Mouse (Mus musculus) midbrain, embryonic 16.5 days (tissue): ENCODE results near the gene Rbmxl1. TPM values are rescaled to one million over a fixed set of nuclear protein-coding genes. Genes with fewer than 3 reads are reported as not detected.
"Not testable (repeated sequence)": the region's sequence is repeated elsewhere in the genome, so short reads cannot be mapped to it uniquely, and the experiment has no call there.

ENCODE experiments used
- ATAC-seq: fragments of 200-750 bp; cut with Nextera tagmentation; 2 replicates; pipeline ENCODE4 v1.8.0; 2017; ENCODE audit warnings: moderate TSS enrichment
- H3K27ac ChIP-seq: fragments of 300-500 bp; sonication (generic); 2 replicates; pipeline ENCODE4 v1.5.1; 2014; ENCODE audit warnings: mild to moderate bottlenecking, low read length, mixed read lengths
- H3K27me3 ChIP-seq: fragments of 300-500 bp; sonication (generic); 2 replicates; pipeline ENCODE4 v1.6.1; 2014; ENCODE audit warnings: low read depth, low read length, mixed read lengths; ENCODE audit not compliant: control insufficient read depth, insufficient read depth
- H3K36me3 ChIP-seq: fragments of 300-500 bp; sonication (generic); 2 replicates; pipeline ENCODE4 v1.6.1; 2014; ENCODE audit warnings: mild to moderate bottlenecking, low read length, moderate library complexity, mixed read lengths; ENCODE audit not compliant: control insufficient read depth, insufficient read depth
- H3K4me1 ChIP-seq: fragments of 300-500 bp; sonication (generic); 2 replicates; pipeline ENCODE4 v1.6.1; 2014; ENCODE audit warnings: mild to moderate bottlenecking, low read length, mixed read lengths; ENCODE audit not compliant: control insufficient read depth, insufficient read depth
- H3K4me2 ChIP-seq: fragments of 300-500 bp; sonication (generic); 2 replicates; pipeline ENCODE4 v1.6.1; 2014; ENCODE audit warnings: mild to moderate bottlenecking, low read length, mixed read lengths
- H3K4me3 ChIP-seq: fragments of 300-500 bp; sonication (generic); 2 replicates; pipeline ENCODE4 v1.5.1; 2014; ENCODE audit warnings: low read depth, mild to moderate bottlenecking, low read length, moderate library complexity, mixed read lengths
- H3K9ac ChIP-seq: fragments of 300-500 bp; sonication (generic); 2 replicates; pipeline ENCODE4 v1.6.1; 2014; ENCODE audit warnings: low read depth, low read length, mixed read lengths
- H3K9me3 ChIP-seq: fragments of 300-500 bp; sonication (generic); replicated peaks from 2 replicates; pipeline ENCODE4 v1.6.1; 2014; ENCODE audit warnings: mild to moderate bottlenecking, low read length, mixed read lengths; ENCODE audit not compliant: control insufficient read depth, poor library complexity, severe bottlenecking
- WGBS: fragments of 180-500 bp; shearing (Covaris S2); extraction: QIAGEN DNeasy Blood & Tissue Kit; methylation state at CpG from one replicate; pipeline ENCODE4 v1.1.7; 2014; 5-methylcytosine and 5-hydroxymethylcytosine counted together
- polyA plus RNA-seq: library from polyadenylated mRNA; unstranded; fragments of >200 nt; fragmentation: Nextera tagmentation; extraction: Ambion mirVana; gene quantifications from 2 replicates; pipeline ENCODE4 v1.2.1, GENCODE M21; 2015

Gene Rbmxl1
- polyA plus RNA-seq, 1 experiment from 2014 or later: 201 TPM

DNA sequence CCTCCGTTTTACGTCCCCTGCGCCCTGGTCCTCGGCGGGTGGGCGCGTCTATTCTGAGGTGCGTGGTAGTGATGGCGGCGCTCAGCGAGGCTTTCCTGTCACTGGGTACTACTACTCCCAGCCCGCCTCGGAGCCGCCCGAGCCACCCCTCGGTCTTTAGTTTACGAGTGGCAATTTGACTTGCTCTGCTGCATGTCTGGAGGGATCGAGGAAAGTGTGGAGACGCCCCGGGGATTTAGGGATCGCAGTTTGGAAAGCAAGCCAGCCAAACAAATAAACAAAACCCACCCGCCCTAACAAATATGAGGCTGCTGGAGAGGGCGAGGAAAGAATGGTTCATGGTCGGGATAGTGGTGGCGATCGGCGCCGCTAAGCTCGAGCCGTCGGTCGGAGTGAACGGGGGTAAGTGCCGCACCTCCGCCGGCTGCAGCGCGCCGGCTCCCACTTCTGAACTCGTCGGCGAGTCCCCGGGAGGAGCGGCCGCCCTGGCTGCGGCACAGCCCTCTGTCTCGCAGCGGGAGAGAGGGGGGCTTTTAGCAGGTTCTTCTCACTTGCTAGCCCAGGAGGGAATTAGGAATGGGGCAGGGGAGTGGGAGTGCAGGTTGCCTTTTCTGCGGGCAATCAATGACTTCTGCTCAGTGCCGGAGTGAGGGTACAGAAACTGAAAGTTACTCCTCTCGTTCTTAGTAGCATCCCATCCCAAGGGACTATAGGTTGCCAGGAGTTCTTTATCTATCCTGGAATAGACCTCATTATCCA is 754 bp upstream of the Rbmxl1 start, which contains the start of gene Slc10a7:
Slc10a7 (plus strand) TSS at position 74 of the 759 bp plus-strand sequence.
- peak within 1 kb of the TSS; percentile 99 for H3K9ac ChIP-seq
- peak; percentile 98 for ATAC-seq
- no peaks in the 10 kb centered on the region for H3K9me3 ChIP-seq
- peaks cover 5% of the 10 kb centered on the region; the same call in 1 of the 2 replicates for H3K36me3 ChIP-seq
- H3K27me3 ChIP-seq: no peaks in the 10 kb centered on the region
- peak within 1 kb of the TSS; percentile 96 for H3K4me3 ChIP-seq
- WGBS: under 1% methylated on average over 49 of the region's 51 CpGs
- H3K4me2 ChIP-seq: peak within 1 kb of the TSS; percentile 93
- peaks cover 17% of the 10 kb centered on the region for H3K4me1 ChIP-seq
- peak within 1 kb of the TSS; percentile 92 for H3K27ac ChIP-seq

GRCm38 (mm10) chr8:78507979-78508718 is 549 bp downstream of the Rbmxl1 start:
- peak; percentile 33 for ATAC-seq
- peak overlapping the region; percentile 96 for H3K4me3 ChIP-seq
- WGBS: under 1% methylated on average over 38 of the region's 38 CpGs
- no peaks in the 10 kb centered on the region for H3K27me3 ChIP-seq
- peak overlapping the region; percentile 99 for H3K9ac ChIP-seq
- peak overlapping the region; percentile 93 for H3K4me2 ChIP-seq
- H3K27ac ChIP-seq: peak overlapping the region; percentile 92
- peaks cover 14% of the 10 kb centered on the region for H3K36me3 ChIP-seq
- peaks cover 18% of the 10 kb centered on the region for H3K4me1 ChIP-seq
- H3K9me3 ChIP-seq: no peaks in the 10 kb centered on the region

DNA sequence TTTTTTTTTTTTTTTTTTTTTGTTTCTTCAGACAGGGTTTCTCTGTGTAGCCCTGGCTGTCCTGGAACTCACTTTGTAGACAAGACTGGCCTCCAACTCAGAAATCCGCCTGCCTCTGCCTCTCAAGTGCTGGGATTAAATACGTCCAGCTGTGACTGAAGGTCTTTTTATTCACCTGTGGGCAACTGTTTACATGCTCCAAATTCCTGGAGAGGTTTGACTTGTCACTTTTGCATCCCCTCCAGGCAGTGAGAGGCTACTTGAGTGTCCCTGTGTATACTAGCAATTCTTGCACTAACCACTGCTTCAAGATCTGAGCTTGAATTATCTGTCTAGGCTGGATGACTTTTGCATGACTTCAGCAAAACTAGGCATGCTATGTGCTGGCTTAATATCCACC is 6.0 kb downstream of the Rbmxl1 start:
- ATAC-seq: no peak
- peaks cover 14% of the 10 kb centered on the region for H3K36me3 ChIP-seq
- H3K4me1 ChIP-seq: peaks cover 7% of the 10 kb centered on the region
- H3K27me3 ChIP-seq: no peaks in the 10 kb centered on the region
- no peak overlapping the region for H3K4me2 ChIP-seq
- no peak overlapping the region for H3K27ac ChIP-seq
- no peak overlapping the region for H3K4me3 ChIP-seq
- WGBS: 71% methylated on average over 2 of the region's 2 CpGs
- H3K9me3 ChIP-seq: no peaks in the 10 kb centered on the region
- no peak overlapping the region for H3K9ac ChIP-seq

DNA sequence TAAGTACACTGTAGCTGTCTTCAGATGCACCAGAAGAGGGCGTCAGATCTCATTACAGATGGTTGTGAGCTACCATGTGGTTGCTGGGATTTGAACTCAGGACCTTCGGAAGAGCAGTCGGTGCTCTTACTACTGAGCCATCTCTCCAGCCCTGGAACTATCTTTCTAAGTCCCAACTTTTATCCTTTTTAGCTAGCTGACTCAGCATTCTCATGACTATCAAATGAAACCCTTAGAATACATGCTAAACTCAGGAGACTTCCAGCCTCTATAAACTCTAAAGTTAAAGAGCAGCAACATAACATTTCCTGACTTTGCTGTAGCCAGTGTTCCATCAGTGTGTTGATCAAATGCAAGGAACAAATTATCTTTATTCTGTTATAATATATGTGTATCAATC is 12.4 kb downstream of the Rbmxl1 start:
- H3K4me1 ChIP-seq, H3K9ac ChIP-seq, H3K27me3 ChIP-seq, H3K4me2 ChIP-seq, H3K9me3 ChIP-seq, H3K27ac ChIP-seq, H3K36me3 ChIP-seq, H3K4me3 ChIP-seq, ATAC-seq: not testable (repeated sequence)
- 99% methylated on average over 3 of the region's 3 CpGs for WGBS

DNA sequence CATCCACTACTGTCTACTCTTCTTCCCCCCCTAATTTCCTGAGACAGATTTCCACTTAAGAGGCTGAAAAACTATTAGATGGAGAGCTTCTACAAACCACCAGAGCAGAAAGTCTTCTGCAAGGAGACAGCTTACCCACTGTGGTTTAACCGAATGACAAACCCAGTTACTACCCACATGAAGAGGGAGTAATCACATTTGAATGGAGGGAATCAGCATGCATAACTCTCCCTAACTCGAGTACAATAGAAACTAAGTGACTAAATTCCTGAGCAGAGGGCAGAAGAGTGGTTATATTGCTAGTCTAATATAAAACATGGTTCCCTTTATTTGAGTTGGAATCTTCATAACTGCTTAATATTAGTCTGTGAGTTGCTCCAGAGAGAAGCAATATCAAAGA is 15.7 kb downstream of the Rbmxl1 start:
- no peak overlapping the region for H3K4me3 ChIP-seq
- H3K4me2 ChIP-seq: no peak overlapping the region
- no peaks in the 10 kb centered on the region for H3K9me3 ChIP-seq
- no peaks in the 10 kb centered on the region for H3K27me3 ChIP-seq
- no peak overlapping the region for H3K9ac ChIP-seq
- no peaks in the 10 kb centered on the region for H3K36me3 ChIP-seq
- H3K27ac ChIP-seq: no peak overlapping the region
- WGBS: 22% methylated on average over 2 of the region's 2 CpGs
- no peaks in the 10 kb centered on the region for H3K4me1 ChIP-seq
- no peak for ATAC-seq

- WGBS: 86% methylated on average over 3 of the region's 3 CpGs
- no peaks in the 10 kb centered on the region for H3K27me3 ChIP-seq
- no peaks in the 10 kb centered on the region for H3K4me1 ChIP-seq
- no peaks in the 10 kb centered on the region for H3K9me3 ChIP-seq
- H3K36me3 ChIP-seq: no peaks in the 10 kb centered on the region
- ATAC-seq: no peak
- no peak overlapping the region for H3K4me3 ChIP-seq
- H3K4me2 ChIP-seq: no peak overlapping the region
- H3K27ac ChIP-seq: no peak overlapping the region
- no peak overlapping the region for H3K9ac ChIP-seq
Measured at GRCm38 (mm10) chr8:78489733-78490132, 19.0 kb downstream of the Rbmxl1 start.

DNA sequence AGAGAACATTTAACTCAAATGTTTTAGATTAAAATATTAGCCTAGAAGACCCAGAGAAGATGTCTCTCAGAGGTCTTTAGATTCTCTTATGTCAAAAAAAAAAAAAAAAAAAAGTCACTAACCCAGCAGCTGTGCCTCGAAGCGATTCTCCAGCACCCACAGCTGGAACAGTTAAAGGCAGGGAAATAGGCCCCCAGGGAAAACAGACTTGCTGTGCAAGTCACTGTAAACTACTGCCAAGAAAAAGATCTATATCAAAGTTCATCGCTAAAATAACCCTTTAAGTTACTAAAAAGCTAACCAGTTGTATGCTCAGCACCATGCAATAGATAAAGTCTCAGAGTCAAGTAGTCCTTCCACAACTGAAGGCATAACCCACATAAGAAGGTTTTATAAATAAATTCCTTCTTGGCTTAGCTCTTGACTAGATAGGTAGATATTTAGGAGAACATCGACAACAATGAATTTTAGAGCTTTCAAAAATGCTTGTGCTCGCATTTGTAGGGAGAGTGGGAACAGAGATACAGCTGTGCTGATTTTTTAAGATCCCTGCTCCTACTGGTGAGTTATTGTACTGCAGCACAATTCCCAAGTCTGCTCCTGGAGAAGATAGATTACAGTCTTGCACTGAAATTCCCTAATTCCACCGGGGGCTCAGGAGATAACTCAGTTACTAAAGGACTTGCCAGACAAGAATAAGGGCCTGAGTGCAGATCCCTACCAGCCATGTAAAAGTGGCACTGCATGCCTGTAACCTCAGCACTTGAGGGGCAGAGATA is 31.5 kb downstream of the Rbmxl1 start:
- no peak for ATAC-seq
- 57% methylated on average over 6 of the region's 6 CpGs for WGBS
- Histone ChIP-seq H3K9me3 (no peaks in the 10 kb centered on the region), H3K4me2 (no peak overlapping the region), H3K27ac (no peak overlapping the region), H3K4me1 (no peaks in the 10 kb centered on the region), H3K27me3 (no peaks in the 10 kb centered on the region), H3K9ac (no peak overlapping the region), H3K36me3 (no peaks in the 10 kb centered on the region), H3K4me3 (no peak overlapping the region)

DNA sequence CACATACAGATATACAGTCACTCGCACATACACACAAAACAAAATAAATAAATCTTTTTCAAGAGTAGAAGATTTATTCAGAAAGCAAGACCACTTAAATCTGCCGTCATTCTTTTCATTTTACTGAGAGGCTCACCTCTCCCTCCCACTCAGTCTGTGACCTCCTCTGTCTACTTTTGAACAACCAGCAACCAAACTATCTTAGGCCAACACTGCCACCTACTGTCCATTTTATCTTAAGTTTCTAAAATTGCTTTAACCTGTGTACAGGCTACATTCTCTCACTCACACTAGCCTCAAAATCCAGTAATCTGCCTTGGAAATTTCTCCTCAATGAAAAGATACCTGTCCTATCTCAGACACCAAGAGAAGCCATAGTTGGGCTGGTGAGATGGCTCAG is 40.8 kb downstream of the Rbmxl1 start:
- Histone ChIP-seq H3K27ac (no peak overlapping the region), H3K9me3 (no peaks in the 10 kb centered on the region), H3K9ac (no peak overlapping the region), H3K4me1 (no peaks in the 10 kb centered on the region), H3K27me3 (no peaks in the 10 kb centered on the region), H3K4me3 (no peak overlapping the region), H3K4me2 (no peak overlapping the region), H3K36me3 (no peaks in the 10 kb centered on the region)
- 80% methylated on average over 2 of the region's 2 CpGs for WGBS
- ATAC-seq: no peak
